Mouse (Mus musculus): ENCODE results near the gene Lrrc26.
"Not testable (repeated sequence)": the region's sequence is repeated elsewhere in the genome, so short reads cannot be mapped to it uniquely, and the experiment has no call there.

Gene Lrrc26

GRCm38 (mm10) chr2:25289651-25290050 lies at the start of gene Lrrc26:
Gene Lrrc26 (plus strand): TSS chr2:25289915.
- no peak for DNase-seq (ENCODE audit: low spot score in 2 of 2)

GRCm38 (mm10) chr2:25240310-25240709 lies 49.4 kb upstream of the Lrrc26 start:
- no peak for DNase-seq (ENCODE audit: low spot score in 2 of 2)

GRCm38 (mm10) chr2:25240723-25241437 lies 48.8 kb upstream of the Lrrc26 start:
- DNase-seq (ENCODE audit: low spot score in 2 of 2), result peak in 1 of 2 experiments; percentile 54

GRCm38 (mm10) chr2:25241438-25241775 lies 48.3 kb upstream of the Lrrc26 start:
- DNase-seq (ENCODE audit: low spot score in 2 of 2), result no peak

- DNase-seq (ENCODE audit: low spot score in 2 of 2), result no peak
These were observed 47.6 kb upstream of the Lrrc26 start, which contains the start of the genes Rnf208 and Cysrt1 for GRCm38 (mm10) chr2:25242101-25242506. Gene Rnf208 (plus strand): TSS chr2:25242255. Gene Cysrt1 (minus strand): TSS chr2:25242452.

GRCm38 (mm10) chr2:25243342-25243741 lies 46.4 kb upstream of the Lrrc26 start:
- DNase-seq (ENCODE audit: low spot score in 2 of 2), result no peak

GRCm38 (mm10) chr2:25244144-25244543 lies 45.6 kb upstream of the Lrrc26 start:
- no peak for DNase-seq (ENCODE audit: low spot score in 2 of 2)

GRCm38 (mm10) chr2:25246183-25247072 lies 43.3 kb upstream of the Lrrc26 start, which contains the start of gene AL732309.1:
Gene AL732309.1 (minus strand): TSS chr2:25246863.
- no peak for DNase-seq (ENCODE audit: low spot score in 2 of 2)

- peak in 1 of 2 experiments; percentile 54 for DNase-seq (ENCODE audit: low spot score in 2 of 2)
These were observed 37.4 kb upstream of the Lrrc26 start for GRCm38 (mm10) chr2:25252331-25252730.

- DNase-seq (ENCODE audit: low spot score in 2 of 2), result peak; percentile 87 to 93
These were observed 34.4 kb upstream of the Lrrc26 start, which contains the start of gene Tmem203 for GRCm38 (mm10) chr2:25255284-25255779. Gene Tmem203 (plus strand): TSS chr2:25255439.

- peak; percentile 41 to 82 for DNase-seq (ENCODE audit: low spot score in 2 of 2)
These were observed 33.1 kb upstream of the Lrrc26 start for GRCm38 (mm10) chr2:25256443-25257109.

- DNase-seq (ENCODE audit: low spot score in 2 of 2), result not testable (repeated sequence)
These were observed 32.5 kb upstream of the Lrrc26 start for GRCm38 (mm10) chr2:25257250-25257649.

- DNase-seq (ENCODE audit: low spot score in 2 of 2), result peak in 1 of 2 experiments; percentile 40
These were observed 30.8 kb upstream of the Lrrc26 start for GRCm38 (mm10) chr2:25258887-25259286.

- no peak for DNase-seq (ENCODE audit: low spot score in 2 of 2)
These were observed 27.8 kb upstream of the Lrrc26 start for GRCm38 (mm10) chr2:25261870-25262269.

- DNase-seq (ENCODE audit: low spot score in 2 of 2), result peak; percentile 90 to 97
These were observed 27.4 kb upstream of the Lrrc26 start, which contains the start of gene Tprn for GRCm38 (mm10) chr2:25262291-25262767. Gene Tprn (plus strand): TSS chr2:25262618.

- peak; percentile 56 to 65 for DNase-seq (ENCODE audit: low spot score in 2 of 2)
These were observed 26.7 kb upstream of the Lrrc26 start for GRCm38 (mm10) chr2:25262795-25263622.

GRCm38 (mm10) chr2:25263623-25264285 lies 26.0 kb upstream of the Lrrc26 start:
- no peak for DNase-seq (ENCODE audit: low spot score in 2 of 2)

- no peak for DNase-seq (ENCODE audit: low spot score in 2 of 2)
These were observed 25.4 kb upstream of the Lrrc26 start for GRCm38 (mm10) chr2:25264286-25264660.

GRCm38 (mm10) chr2:25264851-25265250 lies 24.9 kb upstream of the Lrrc26 start:
- DNase-seq (ENCODE audit: low spot score in 2 of 2), result no peak

Measured in spleen, postnatal 10 days (tissue).